Mouse (Mus musculus): ENCODE measurements around the gene Slc5a3.

GRCm38 (mm10) chr16:92058644-92059620 is 810 bp downstream of the Slc5a3 start:
- TF ChIP-seq CHD2 (IDR thresholded peaks at IDR 0.05; ENCODE audit: low read length), result no peak
- no peak for TF ChIP-seq USF1 (IDR thresholded peaks at IDR 0.05; ENCODE audit: low read depth, low read length)
- TF ChIP-seq GATA1 (IDR thresholded peaks at IDR 0.05; ENCODE audit: low read depth, low read length), result no peak
- TF ChIP-seq TCF12 (IDR thresholded peaks at IDR 0.05; ENCODE audit: low read depth, low read length), result no peak
- TF ChIP-seq E2F4 (IDR thresholded peaks at IDR 0.05; ENCODE audit: borderline replicate concordance, low read depth, low read length), result no peak
- TF ChIP-seq SMC3 (IDR thresholded peaks at IDR 0.05; ENCODE audit: low read depth, low read length), result 0 out of 2 replicates have a peak, but pooled peaks have one; percentile 5
- no peak for TF ChIP-seq ETS1 (IDR thresholded peaks at IDR 0.05; ENCODE audit: low read depth, low read length)

All from MEL (cell line).